Mouse (Mus musculus) MEL-GATA-1-ER (cell line): ENCODE data around the gene Pex26.

ENCODE experiments used
- DNase-seq: peaks from one replicate; pipeline ENCODE4 v3.0.0-alpha.2; 2012; ENCODE audit warnings: low read depth; ENCODE audit errors: extremely low read depth

Gene Pex26

GRCm38 (mm10) chr6:121183414-121184173 lies at the start of gene Pex26:
Gene Pex26, plus strand, starts transcription at chr6:121183667.
- peak; percentile 86 for DNase-seq

- no peak for DNase-seq
Measured at GRCm38 (mm10) chr6:121134249-121134648, 49.2 kb upstream of the Pex26 start.

- no peak for DNase-seq
Measured at GRCm38 (mm10) chr6:121134884-121135283, 48.6 kb upstream of the Pex26 start.

- no peak for DNase-seq
Measured at GRCm38 (mm10) chr6:121137222-121137621, 46.2 kb upstream of the Pex26 start.

DNA sequence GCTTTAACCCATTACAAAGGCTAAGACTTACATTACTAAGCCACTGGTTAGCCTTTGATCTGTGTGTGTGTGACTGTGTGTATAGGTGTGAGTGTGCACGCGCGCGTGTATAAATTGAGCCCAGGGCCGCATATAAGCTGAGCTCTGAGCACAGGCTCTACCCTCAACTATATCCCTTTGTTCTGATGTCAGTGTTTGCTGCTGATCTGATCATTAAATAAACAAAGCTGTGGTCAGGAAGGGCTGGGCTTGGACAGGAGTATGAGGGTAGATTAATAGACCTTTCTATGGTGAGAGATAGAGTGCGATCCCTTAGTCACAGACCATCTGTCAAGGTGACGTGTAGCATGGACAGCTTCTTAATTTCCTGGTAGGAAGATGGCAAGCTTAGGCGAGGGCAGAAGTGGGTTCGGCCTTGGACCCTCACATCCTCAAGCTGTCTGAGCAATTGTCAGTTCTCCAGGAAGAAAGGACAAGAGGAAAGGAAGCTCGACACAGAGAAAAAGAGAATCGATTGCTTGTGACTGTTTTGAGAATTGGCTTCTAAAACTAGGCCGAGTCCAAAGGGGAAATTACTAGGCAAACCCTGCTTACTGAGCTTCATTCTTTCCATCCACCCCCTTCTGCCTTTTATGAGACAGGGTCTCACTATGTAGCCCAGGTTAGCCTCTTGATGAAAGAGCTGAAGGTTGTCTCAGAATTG lies 45.0 kb upstream of the Pex26 start:
- DNase-seq: no peak

GRCm38 (mm10) chr6:121139271-121139670 lies 44.2 kb upstream of the Pex26 start:
- no peak for DNase-seq

GRCm38 (mm10) chr6:121142298-121142697 lies 41.2 kb upstream of the Pex26 start:
- DNase-seq: no peak

GRCm38 (mm10) chr6:121143439-121143838 lies 40.0 kb upstream of the Pex26 start:
- no peak for DNase-seq

DNA sequence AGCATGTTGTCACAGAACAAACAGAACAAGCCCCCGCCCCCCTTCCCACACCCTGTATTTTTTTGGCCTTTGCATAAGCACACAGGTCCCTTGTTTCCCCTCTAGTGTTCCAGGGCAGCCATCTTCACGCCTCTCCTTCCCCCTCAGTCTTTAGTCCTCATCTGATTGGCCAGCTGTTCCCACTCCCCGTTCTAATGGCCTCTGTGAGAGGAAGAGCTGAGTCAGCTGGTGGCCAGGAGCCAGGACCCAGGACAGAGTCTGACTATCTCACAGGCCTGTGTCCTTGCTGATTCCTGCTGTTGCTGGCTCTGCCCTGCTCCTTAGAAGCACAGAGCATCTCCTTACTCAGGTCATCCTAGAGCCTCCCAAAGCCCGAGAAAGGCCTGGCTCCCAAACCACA lies 39.4 kb upstream of the Pex26 start:
- DNase-seq: no peak

GRCm38 (mm10) chr6:121145010-121145604 lies 38.4 kb upstream of the Pex26 start:
- no peak for DNase-seq

GRCm38 (mm10) chr6:121145906-121146305 lies 37.6 kb upstream of the Pex26 start:
- no peak for DNase-seq

DNA sequence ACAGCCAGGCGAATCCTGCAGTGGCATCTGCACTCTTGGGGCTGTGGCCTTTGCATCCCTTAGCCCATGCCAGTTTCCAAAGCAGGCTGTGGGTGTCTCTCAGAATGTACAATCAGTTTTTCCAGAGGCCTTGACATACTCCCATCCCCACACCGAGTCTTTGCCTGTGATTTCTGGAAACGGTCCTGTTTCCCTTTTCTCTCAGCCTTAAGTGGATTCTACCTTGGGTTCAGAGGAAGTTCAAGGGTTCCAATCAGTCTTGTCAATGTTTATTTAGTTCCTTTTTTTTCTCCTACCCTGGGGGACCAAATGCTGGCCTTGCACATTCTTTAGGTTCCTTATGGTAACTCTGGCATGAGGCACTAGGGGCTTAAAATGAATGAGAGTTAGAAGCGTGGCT lies 36.7 kb upstream of the Pex26 start:
- peak; percentile 53 for DNase-seq

GRCm38 (mm10) chr6:121148360-121148759 lies 35.1 kb upstream of the Pex26 start:
- no peak for DNase-seq

DNA sequence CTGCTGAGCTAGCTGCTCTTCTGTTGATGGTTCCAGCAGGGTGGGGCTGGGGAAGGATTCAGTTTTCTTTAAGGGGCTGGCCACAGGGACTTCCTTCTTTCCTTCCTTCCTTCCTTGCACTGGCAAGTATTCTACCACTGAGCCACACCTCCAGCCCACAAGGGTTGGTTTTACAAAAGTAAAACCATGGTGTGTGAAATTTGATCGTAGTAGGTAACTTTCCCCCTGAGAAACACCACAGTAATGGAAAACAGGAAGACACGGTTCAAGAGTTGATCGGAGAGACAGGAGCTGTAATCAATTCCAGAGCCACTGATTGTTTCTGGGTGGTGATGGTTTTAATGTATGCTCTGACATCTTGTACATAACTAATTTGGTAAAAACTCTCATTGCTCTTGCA lies 34.0 kb upstream of the Pex26 start:
- DNase-seq: no peak

DNA sequence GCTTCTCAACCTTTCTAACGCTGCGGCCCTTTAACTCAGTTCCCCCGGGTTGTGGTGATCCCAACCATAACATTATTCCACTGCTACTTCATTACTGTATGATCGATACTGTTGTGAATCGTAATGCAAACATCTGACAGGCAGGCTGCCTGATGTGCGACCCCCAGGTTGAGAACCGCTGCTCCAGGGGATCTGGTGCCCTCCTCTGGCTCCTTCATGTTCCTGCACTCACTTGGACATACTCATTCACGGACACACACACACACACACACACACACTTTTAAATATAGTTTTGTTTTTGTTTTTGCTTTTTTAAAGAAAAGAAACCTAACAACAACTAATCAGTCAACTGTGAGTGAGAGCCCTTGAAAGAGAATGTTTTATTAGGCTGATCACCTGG lies 33.3 kb upstream of the Pex26 start:
- no peak for DNase-seq

DNA sequence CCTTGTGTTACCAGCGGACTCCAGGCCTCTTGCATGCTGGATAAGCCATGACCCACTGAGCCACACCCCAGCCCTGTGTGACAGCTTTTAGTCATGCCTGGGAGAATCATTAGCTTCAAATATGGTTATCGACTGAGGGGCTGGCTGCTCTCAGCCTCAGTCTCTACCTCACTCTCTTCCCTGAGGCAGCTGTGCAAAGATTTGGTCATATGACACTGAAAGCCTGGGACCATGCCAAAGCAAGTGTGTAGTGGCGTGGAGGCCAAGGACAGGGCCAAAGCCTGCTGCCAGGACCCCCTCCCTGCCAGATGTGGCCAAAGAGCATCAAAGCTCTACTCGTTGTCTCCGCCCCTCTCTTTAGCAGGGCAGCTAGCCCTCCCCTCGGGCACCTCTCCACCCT lies 31.7 kb upstream of the Pex26 start:
- DNase-seq: no peak

GRCm38 (mm10) chr6:121153177-121153576 lies 30.3 kb upstream of the Pex26 start:
- no peak for DNase-seq

DNA sequence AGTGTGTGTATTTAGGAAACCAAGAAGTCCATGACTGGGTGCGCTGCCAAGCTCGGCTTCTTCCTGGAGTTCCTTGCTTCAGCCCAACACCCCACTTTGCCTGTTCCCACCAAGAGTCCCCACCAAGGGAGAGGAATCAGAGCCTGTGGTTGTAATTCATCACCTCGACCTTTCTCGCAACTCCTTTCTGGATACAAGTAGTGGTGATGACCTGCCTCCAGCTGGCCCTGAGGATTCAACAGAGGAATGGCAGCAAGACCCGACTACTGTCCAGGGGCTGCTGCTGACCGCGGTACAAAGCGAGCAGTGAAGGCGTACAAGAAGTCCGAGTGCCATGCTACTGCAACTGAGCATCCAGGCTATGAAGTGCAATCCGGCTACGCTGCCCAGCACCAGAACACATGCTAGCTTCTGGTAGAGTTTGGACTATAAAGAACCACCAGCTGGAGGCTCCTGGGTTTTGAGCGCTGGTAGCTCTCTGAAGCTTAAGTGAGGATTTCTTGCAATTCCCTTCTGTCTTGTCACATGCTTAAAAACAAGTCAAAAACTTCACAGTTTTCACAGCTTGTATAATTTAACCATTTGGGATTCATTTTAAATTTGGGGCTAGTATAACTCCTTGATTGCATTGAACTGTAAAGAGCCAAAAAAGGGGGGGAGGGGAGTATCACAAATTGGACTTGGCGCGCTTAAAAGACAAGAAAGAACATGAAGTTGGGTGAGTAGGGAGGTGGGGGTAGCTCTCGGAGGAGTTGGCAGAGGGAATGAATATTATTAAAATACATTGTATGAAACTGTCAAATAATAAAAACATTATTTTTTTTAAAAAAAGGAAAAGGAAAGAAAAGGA lies 28.8 kb upstream of the Pex26 start:
- DNase-seq: no peak

GRCm38 (mm10) chr6:121156030-121156429 lies 27.4 kb upstream of the Pex26 start:
- no peak for DNase-seq

GRCm38 (mm10) chr6:121159616-121160015 lies 23.9 kb upstream of the Pex26 start:
- DNase-seq: no peak

DNA sequence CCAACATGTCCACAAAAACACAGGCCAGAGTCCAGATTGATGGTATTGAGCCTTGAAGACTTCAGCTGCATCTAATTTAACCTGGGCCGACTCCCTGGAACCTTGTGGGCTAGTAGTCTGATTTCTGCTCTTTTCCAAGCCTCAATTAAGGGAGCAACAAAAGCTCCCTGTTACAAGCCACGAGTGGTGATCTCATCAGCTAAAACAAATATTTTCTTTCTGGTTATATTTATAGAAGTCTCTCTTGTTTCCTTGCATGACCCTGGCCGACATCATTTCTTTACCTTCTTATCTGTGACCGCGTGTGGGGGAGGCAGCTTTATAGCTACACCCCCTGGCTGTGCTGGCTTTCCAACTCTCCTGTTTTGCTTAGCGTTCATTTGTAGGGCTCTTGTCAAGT lies 23.3 kb upstream of the Pex26 start:
- DNase-seq: no peak

- no peak for DNase-seq
Measured at GRCm38 (mm10) chr6:121162616-121163015, 20.9 kb upstream of the Pex26 start.
